Mouse (Mus musculus): ENCODE data around the gene Tsc1.
A peak's percentile ranks its signal among the peaks of the same experiment; 100 is the strongest.

Tsc1 gene

DNA sequence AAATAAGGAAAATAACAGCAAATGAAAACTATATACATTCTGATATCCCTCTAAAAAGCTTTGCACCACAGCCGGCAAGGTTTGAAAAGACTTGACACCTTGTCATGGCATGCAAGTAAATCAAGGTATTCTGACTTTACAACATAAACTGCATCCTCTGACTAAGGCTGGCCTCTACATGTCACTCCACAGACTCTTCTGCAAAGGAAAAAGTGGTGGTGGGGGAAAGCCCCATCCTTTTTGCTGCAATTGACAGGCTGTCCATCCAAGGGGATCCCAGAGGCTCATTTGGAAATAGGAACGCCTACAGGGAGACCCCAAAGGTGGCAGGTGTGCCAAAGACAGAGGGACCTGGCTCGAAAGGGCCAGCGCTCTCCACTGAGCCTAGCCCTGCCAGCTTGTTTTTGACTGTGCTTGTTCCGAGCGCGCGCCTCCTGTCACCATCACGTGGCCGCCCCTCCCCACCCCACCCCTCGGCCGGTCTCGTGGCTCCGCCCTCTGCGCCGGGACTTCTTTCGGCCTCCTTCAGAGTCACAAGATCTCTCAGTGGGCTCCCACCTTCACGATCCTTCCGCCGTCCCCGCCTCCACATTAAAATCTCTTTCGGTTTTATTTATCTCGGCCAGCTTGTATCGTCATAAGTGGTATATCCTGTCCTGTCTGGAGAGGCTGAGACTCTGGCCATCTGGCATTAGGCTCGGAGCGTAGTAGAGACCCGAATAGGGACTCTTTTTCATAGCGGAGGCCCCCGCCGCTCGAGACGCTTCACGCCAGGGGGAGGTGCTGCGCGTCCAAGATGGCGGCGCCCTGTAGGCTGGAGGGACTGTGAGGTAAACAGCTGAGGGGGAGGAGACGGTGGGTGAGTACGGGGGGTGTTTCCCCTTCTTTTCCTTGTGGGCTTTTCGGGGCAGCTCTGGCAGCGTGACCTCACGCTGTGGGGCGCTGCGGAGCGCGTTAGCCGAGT is at the start of gene Tsc1:
TSS of gene Tsc1 (plus strand) at position 768 of the 964 bp plus-strand sequence.
- DNase-seq, result peak; percentile 97 to 98

- DNase-seq, result no peak
Measured at GRCm38 (mm10) chr2:28591479-28591878, 49.5 kb upstream of the Tsc1 start.

- peak; percentile 79 to 83 for DNase-seq
Measured at GRCm38 (mm10) chr2:28592809-28593208, 48.2 kb upstream of the Tsc1 start.

DNA sequence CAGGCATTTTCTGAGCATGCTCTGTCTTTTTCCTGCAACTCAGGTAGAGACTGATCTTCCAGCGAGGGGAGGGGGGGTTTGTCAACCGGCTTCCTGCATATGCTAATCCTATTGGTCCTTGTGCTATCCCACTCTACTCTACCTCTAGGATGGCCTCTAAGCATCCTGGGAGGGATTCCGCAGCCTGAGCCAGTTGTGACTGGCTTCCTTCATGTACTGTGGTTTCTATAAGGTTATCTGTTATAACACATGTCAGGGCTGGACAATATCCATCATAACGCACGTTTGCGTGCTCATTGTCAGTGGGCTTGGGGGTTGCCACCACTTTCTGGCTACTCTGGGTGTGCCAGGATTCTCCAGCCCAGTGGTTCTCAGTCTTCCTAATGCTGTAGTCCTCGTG is 45.0 kb upstream of the Tsc1 start:
- DNase-seq, result no peak

DNA sequence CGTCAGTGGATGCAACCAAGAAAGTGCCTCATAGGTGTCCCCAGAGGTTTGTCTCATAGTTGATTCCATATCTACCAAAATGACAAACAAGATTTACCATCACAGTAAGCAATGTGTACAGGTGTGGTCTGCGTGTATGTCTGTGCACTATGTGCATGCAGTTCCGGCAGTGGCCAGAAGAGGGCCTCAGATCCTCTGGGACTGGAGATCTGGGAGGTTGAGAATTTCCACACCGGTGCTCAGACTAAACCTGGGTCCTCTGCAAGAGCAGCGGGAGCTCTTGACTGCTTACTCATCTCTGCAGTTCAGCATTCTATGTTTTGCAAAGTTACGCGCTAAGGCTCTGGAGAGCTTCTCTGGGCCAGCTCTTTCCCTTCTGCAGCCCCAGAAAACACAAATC is 44.0 kb upstream of the Tsc1 start:
- DNase-seq, result no peak

GRCm38 (mm10) chr2:28597733-28598547 is 43.1 kb upstream of the Tsc1 start:
- DNase-seq, result no peak

DNA sequence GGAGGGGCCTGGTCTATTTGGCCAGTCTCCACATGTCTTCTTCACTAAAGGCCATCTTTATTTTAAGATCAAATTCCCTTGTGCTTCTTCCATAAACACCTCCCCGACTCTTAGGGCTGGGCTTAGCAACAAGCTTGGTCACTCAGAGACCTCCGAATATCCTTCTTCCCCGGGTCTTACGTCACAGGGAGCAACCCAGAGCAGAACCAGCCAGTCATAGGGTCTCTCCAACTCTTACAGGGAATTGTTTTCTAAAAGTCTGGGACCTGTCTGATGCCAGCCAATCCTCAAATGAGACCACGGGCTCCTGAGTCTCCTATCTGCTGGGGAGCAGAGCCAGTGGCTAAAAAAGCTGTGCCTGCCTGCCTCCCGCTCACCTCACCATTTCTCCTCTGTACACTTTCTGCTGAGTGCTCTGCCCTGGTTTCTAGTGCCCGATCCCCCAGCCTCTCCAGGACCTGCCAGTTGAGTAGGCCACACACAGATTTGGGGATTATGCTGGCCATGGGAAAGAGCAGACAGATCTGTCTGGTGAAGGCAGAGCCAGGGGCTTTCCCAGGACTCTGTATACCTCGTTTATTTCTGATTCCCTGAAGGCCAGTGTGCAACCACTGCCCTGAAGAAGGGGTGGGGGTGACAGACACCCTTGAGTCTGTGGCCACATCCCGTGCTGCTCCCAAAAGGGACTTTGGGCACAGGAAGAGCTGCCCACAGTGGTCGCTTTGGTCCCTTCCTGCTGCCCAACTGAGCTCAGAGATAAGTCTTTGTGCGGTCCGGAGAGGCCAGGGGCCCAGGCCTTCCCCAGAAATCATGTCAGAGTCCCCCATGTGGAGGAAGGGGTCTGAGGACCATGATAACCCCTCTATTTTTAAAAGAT is 42.1 kb upstream of the Tsc1 start:
- no peak for DNase-seq

- no peak for DNase-seq
Measured at GRCm38 (mm10) chr2:28599569-28599900, 41.5 kb upstream of the Tsc1 start.

DNA sequence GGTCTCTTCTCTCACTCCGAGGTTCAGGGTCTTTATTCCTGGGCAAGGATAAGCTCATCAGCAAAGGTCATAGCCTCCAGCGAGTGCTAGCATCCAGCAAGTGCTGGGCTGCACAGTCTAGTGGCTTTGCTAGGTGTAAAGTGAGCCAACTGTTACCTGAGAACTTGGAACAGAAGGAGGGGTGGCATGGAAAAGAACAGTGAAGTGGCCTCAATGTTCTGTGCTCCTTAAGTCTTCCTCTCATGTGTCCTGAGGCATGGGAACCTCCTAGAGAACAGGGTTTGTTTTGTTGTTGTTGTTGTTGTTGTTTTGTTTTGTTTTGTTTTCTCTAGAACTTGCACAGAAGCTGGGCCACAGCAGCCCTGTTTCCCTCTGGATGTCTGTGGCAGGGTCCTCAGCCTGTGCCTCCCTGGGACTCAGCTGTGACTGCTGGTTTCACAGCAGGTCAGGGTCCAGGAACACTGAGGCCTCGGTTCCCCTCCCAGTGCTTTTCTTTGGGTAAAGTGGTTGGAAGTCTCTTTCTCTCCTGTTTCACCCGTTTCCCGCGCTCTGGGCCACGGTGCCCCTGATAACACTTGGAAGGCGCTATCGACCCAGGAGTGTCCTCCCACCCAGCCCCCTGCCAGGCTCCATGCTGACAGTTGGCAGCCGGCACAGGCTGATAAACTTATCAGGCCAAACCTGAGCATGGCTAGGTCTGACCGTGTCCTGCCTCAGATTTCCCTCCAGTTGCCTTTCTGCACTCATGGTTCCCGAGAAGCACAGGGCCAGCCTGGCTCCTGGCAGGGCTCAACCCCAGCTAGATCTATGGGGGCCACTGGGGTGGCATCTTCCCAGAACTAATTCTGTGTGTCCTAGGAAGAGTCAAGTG is 39.1 kb upstream of the Tsc1 start:
- no peak for DNase-seq

DNA sequence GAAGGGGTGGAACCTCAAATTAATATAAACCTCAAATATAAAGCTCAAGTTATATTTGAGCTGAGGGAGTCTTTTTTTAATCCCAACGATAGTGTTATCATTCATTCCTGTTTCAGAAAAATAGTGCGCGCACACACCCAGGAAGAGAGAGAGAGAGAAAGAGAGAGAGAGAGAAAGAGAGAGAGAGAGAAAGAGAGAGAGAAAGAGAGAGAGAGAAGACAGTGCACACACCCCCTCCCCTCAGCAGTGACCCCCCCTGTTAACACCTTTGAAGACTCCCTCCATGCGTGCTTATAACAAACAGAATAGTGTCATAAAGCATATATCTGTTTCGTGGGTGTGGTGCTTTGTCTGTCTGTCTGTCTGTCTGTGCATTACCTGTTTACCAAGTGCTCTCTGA is 37.5 kb upstream of the Tsc1 start:
- no peak for DNase-seq

GRCm38 (mm10) chr2:28605789-28606541 is 35.1 kb upstream of the Tsc1 start:
- DNase-seq, result no peak

GRCm38 (mm10) chr2:28606601-28607340 is 34.3 kb upstream of the Tsc1 start:
- no peak for DNase-seq

- no peak for DNase-seq
Measured at GRCm38 (mm10) chr2:28607341-28608165, 33.5 kb upstream of the Tsc1 start.

GRCm38 (mm10) chr2:28609851-28610250 is 31.2 kb upstream of the Tsc1 start:
- DNase-seq, result no peak

DNA sequence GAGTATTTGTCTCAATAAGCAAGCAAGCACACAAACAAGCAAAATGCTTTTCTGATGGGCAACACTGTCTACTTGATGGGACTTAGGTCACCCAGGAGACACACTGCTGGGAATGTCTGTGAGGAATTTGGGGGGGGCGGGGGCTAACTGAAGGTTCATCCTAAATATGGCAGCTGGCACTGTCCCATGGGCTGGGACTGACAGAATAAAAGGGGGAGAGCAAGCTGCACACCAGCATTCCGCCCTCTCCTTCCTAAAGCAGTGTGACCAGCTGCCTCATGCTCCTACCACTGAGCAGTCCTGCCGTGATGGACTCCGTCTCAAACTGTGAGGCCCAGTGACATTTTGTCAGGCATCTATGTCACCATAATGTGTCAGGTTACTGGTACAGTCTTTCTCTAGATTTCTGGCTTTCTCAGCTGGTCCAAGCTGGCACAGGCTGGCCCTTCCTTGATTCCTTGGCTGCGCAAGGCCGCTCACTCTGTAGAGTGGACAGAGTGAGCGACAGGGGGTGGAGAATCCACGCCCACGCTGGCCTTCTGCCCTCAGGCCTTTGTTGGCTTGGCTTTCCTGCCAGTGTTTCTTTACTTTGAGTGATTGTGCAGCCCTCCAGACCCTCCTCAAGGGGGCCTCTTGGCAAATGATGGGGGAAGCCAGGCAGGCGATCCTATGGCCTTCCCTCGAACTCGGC is 30.2 kb upstream of the Tsc1 start:
- no peak for DNase-seq

DNA sequence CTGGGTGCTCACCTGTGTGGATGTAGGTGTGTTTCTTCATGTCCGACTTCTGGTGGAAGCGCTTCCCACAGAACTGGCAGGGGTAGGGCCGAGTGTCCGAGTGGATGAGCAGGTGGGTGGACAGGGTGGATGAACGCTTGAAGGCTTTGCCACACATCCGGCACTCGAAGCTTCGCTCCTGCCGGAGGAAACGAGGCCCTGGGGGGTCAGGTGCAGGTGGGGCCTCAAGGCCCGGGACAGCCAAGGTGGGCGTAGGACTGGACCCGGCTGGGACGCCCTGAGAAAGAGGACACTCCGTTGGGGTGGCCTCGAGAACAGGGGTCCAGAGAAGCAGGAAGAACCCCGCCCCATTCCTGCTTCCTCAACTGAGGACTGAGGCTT is 29.6 kb upstream of the Tsc1 start:
- DNase-seq, result no peak

DNA sequence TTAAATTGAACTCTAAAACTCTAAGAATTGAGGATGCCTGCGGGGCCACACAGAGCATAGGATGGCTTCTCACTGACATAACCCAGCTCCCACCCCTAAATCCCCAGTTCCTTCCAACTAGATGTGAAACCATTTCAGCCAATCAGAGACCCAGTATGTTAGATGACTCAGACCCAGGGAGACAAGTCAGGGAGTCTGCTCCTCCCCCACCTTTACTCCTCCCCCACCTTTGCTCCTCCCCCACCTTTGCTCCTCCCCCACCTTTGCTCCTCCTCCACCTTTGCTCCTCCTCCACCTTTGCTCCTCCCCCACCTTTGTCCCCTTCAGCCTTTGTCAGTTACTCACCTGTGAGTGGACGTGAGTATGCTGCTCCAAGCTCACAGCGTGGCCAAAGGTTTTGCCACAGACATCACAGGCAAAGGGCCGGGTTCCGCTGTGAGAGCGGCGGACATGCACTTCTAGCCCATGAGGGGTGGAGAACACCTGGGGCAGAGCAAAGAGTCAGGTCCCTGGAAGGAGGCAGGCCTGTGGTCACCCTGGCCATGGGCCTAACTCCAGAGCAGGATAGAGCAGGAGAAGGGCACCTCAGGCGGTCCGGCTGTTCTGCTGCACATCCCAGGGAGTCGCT is 28.5 kb upstream of the Tsc1 start:
- DNase-seq, result no peak

DNA sequence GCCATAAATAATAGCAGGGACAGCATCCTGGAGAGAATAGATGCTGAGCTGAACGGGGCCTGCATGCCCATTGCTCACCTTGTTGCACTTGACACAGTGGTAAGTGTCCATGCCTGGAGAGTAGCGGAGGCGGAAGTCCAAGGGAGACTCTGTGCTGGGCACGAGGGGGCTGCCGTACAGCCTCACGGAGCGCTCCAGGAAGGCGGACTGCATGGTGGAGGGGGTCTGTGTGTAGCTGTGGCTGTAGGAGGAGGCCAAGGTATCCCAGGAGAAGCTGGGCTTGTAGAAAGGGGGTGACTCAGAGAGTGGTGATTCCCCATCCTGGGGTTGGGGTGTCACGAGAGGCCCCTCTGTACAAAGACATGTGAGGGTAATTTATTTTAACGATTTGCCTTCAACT is 27.4 kb upstream of the Tsc1 start:
- no peak for DNase-seq
